Mouse (Mus musculus): ENCODE measurements around the gene Zdhhc17.

The Zdhhc17 gene

GRCm38 (mm10) chr10:111005611-111006488 lies 4.1 kb downstream of the Zdhhc17 start:
- no peak for DNase-seq (ENCODE audit: low spot score)

- DNase-seq (ENCODE audit: low spot score): no peak
These were observed 5.7 kb downstream of the Zdhhc17 start for GRCm38 (mm10) chr10:111004220-111004619.

- DNase-seq (ENCODE audit: low spot score): no peak
These were observed 10.7 kb downstream of the Zdhhc17 start for GRCm38 (mm10) chr10:110999201-110999600.

- no peak for DNase-seq (ENCODE audit: low spot score)
These were observed 12.8 kb downstream of the Zdhhc17 start for GRCm38 (mm10) chr10:110997180-110997579.

GRCm38 (mm10) chr10:110994761-110995160 lies 15.2 kb downstream of the Zdhhc17 start:
- no peak for DNase-seq (ENCODE audit: low spot score)

GRCm38 (mm10) chr10:110993249-110993648 lies 16.7 kb downstream of the Zdhhc17 start:
- no peak for DNase-seq (ENCODE audit: low spot score)

- DNase-seq (ENCODE audit: low spot score): no peak
These were observed 17.9 kb downstream of the Zdhhc17 start for GRCm38 (mm10) chr10:110992047-110992431.

- no peak for DNase-seq (ENCODE audit: low spot score)
These were observed 18.5 kb downstream of the Zdhhc17 start for GRCm38 (mm10) chr10:110991307-110992046.

- no peak for DNase-seq (ENCODE audit: low spot score)
These were observed 20.2 kb downstream of the Zdhhc17 start for GRCm38 (mm10) chr10:110989729-110990128.

GRCm38 (mm10) chr10:110986682-110987081 lies 23.3 kb downstream of the Zdhhc17 start:
- no peak for DNase-seq (ENCODE audit: low spot score)

- DNase-seq (ENCODE audit: low spot score): no peak
These were observed 27.2 kb downstream of the Zdhhc17 start for GRCm38 (mm10) chr10:110982771-110983170.

- DNase-seq (ENCODE audit: low spot score): no peak
These were observed 29.5 kb downstream of the Zdhhc17 start for GRCm38 (mm10) chr10:110980441-110980840.

- DNase-seq (ENCODE audit: low spot score): no peak
These were observed 30.5 kb downstream of the Zdhhc17 start for GRCm38 (mm10) chr10:110979431-110979830.

- DNase-seq (ENCODE audit: low spot score): no peak
These were observed 32.6 kb downstream of the Zdhhc17 start for GRCm38 (mm10) chr10:110977379-110977778.

GRCm38 (mm10) chr10:110976046-110976445 lies 33.9 kb downstream of the Zdhhc17 start:
- DNase-seq (ENCODE audit: low spot score): peak; percentile 57

- no peak for DNase-seq (ENCODE audit: low spot score)
These were observed 35.1 kb downstream of the Zdhhc17 start for GRCm38 (mm10) chr10:110974885-110975284.

- peak; percentile 58 for DNase-seq (ENCODE audit: low spot score)
These were observed 35.5 kb downstream of the Zdhhc17 start for GRCm38 (mm10) chr10:110974463-110974862.

- DNase-seq (ENCODE audit: low spot score): no peak
These were observed 37.9 kb downstream of the Zdhhc17 start for GRCm38 (mm10) chr10:110971998-110972397.

GRCm38 (mm10) chr10:110971483-110971882 lies 38.5 kb downstream of the Zdhhc17 start:
- no peak for DNase-seq (ENCODE audit: low spot score)

- DNase-seq (ENCODE audit: low spot score): peak; percentile 44
These were observed 38.9 kb downstream of the Zdhhc17 start for GRCm38 (mm10) chr10:110971044-110971443.

GRCm38 (mm10) chr10:110962172-110962571 lies 47.8 kb downstream of the Zdhhc17 start:
- DNase-seq (ENCODE audit: low spot score): no peak

GRCm38 (mm10) chr10:110960841-110961240 lies 49.1 kb downstream of the Zdhhc17 start:
- DNase-seq (ENCODE audit: low spot score): no peak

- DNase-seq (ENCODE audit: low spot score): no peak
These were observed 50.2 kb downstream of the Zdhhc17 start for GRCm38 (mm10) chr10:110959781-110960180.
